Mouse (Mus musculus): ENCODE measurements around the gene 4430402I18Rik.
A peak's percentile ranks its signal among the peaks of the same experiment; 100 is the strongest.

The 4430402I18Rik gene

DNA sequence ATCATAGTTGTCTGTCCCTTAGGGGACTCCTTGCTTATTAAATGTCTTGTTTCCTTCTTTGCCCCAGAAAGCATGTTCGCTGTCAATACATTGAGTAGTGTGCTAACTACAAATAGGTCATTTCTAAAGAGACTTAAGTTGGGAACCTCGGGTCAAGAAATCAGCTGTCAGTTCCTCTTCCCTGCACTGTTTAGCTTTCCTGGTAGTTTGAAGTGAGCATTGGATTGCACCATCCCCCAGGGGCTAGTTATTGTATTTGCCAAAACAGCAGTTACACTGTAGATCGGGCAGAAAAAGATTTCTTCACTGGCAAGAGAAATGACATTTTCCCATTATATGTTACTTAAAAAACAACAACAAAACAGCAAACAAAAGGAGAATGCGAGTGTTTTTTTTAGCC lies 578 bp upstream of the 4430402I18Rik start:
- no peak for DNase-seq (ENCODE audit: low read depth, low spot score)

DNA sequence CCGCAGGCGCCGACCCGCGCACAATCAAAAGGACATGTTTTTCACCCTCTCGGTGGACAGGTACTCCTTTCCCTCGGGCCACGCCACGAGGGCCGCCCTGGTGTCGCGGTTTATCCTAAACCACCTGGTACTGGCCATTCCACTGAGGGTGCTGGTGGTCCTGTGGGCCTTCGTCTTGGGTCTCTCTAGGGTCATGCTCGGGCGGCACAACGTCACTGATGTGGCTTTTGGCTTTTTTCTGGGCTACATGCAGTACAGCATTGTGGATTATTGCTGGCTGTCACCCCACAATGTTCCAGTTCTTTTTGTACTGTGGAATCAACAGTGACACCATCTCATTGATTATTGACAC lies 3.1 kb downstream of the 4430402I18Rik start:
- no peak for DNase-seq (ENCODE audit: low read depth, low spot score)

DNA sequence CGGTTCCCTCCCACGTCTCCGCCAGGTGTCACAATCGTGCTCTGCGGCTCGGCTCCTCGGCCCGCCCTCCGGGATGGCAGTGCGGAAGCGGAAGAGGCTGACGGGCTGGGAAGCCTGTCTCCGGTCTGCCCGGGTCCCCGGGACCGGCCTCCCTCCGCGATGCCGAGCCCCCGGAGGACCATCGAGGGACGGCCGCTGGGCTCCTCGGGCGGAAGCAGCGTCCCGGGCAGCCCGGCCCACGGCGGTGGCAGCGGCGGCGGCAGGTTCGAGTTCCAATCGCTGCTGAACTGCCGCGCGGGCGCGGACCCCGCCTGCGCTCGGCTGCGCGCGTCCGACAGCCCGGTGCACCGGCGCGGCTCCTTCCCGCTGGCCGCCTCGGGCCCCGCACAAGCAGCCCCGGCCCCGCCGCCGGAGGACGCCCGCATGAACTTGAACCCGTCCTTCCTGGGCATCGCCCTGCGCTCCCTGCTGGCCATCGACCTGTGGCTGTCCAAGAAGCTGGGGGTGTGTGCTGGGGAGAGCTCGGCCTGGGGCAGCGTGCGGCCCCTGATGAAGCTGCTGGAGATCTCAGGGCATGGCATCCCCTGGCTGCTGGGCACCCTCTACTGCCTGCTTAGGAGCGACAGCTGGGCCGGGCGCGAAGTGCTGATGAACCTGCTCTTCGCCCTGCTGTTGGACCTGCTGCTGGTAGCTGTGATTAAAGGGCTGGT lies 3.6 kb downstream of the 4430402I18Rik start, which contains the start of gene Plpp6:
TSS of gene Plpp6 (plus strand) at position 112 of the 710 bp plus-strand sequence.
- peak; percentile 84 for DNase-seq (ENCODE audit: low read depth, low spot score)

- no peak for DNase-seq (ENCODE audit: low read depth, low spot score)
Observed at GRCm38 (mm10) chr19:28963513-28963841, 4.1 kb downstream of the 4430402I18Rik start.

DNA sequence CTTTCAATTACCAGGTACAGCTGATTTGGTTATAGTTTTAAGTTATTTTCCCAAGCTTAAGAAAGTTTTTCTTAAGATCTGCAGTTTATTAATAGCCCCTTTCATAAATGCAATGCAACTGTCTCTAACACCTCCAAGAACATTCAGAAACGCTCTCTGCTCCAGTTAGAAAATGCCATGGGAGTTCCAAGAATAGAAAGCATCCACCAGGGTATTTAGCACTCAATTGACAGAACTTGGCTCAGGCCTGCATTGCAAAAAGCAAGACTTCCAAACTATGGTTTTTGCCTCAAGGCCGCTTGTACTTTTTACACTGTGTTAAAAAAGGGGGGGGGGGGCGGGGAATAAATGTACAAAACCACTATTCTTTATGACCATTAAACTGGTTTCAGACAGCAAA lies 4.5 kb downstream of the 4430402I18Rik start:
- DNase-seq (ENCODE audit: low read depth, low spot score), result peak; percentile 6

DNA sequence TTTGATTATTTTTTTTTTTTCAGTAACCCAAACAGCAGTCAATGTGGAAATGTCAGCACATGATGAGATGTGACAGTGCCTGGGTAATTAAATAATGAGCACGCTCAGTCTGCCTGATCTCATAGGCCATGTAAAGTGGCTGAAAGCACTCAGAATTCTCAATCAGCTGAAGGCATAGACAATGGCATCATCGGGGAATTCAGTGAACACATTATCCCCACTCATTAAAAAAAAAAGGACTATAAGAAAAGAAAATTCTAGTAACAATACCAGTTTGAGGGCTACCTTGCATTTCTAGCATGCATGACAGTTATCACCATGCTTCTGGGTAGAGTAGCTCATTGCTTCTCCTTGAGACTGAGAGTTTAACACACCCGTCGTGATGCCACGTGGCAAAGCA lies 16.3 kb downstream of the 4430402I18Rik start:
- DNase-seq (ENCODE audit: low read depth, low spot score), result no peak

GRCm38 (mm10) chr19:28947311-28947710 lies 20.3 kb downstream of the 4430402I18Rik start:
- DNase-seq (ENCODE audit: low read depth, low spot score), result no peak

- DNase-seq (ENCODE audit: low read depth, low spot score), result no peak
Observed at GRCm38 (mm10) chr19:28946782-28947181, 20.8 kb downstream of the 4430402I18Rik start.

GRCm38 (mm10) chr19:28941271-28941670 lies 26.3 kb downstream of the 4430402I18Rik start:
- no peak for DNase-seq (ENCODE audit: low read depth, low spot score)

- DNase-seq (ENCODE audit: low read depth, low spot score), result no peak
Observed at GRCm38 (mm10) chr19:28940135-28940874, 27.3 kb downstream of the 4430402I18Rik start.

DNA sequence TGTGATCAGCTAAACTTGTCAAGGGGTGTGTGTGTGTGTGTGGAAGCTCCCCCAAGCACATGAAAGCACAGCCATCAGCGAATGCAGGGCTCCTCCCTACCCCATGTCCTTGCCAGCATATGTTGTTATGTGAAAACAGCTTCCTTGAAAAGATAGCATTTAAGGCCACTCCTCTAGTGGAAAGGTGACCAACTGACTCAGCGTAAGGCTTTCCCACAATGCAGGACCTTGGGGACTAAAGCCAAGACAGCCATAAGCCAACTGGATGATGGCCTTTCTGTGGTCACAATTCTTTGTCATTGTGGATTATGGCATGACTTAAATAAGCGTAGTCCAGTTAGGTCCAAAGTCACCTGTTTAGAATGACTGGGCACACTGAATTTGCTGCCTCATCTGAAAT lies 32.7 kb downstream of the 4430402I18Rik start:
- no peak for DNase-seq (ENCODE audit: low read depth, low spot score)

GRCm38 (mm10) chr19:28929034-28929433 lies 38.6 kb downstream of the 4430402I18Rik start:
- no peak for DNase-seq (ENCODE audit: low read depth, low spot score)

GRCm38 (mm10) chr19:28927396-28927795 lies 40.2 kb downstream of the 4430402I18Rik start:
- DNase-seq (ENCODE audit: low read depth, low spot score), result no peak

GRCm38 (mm10) chr19:28926366-28926765 lies 41.2 kb downstream of the 4430402I18Rik start:
- DNase-seq (ENCODE audit: low read depth, low spot score), result no peak

DNA sequence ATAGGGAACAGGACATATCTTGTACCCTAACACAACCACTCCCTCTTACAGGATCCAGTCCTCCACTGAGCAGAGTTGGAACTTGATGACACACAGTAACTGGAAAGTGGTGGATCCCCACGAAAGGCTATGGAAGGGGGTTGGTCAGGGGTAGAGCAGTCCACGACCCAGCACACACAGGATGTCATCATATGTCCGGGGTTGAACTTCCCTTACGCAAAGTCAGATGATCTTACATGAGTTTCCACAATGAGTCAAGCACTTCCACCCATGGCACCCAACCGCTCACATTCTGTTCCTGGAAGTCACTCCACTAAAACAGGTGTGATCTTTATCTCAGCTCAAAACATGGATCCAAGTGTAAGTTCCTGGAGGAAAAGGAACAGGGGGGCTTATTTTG lies 49.8 kb downstream of the 4430402I18Rik start:
- DNase-seq (ENCODE audit: low read depth, low spot score), result no peak

GRCm38 (mm10) chr19:28916492-28916891 lies 51.1 kb downstream of the 4430402I18Rik start:
- peak; percentile 13 for DNase-seq (ENCODE audit: low read depth, low spot score)

DNA sequence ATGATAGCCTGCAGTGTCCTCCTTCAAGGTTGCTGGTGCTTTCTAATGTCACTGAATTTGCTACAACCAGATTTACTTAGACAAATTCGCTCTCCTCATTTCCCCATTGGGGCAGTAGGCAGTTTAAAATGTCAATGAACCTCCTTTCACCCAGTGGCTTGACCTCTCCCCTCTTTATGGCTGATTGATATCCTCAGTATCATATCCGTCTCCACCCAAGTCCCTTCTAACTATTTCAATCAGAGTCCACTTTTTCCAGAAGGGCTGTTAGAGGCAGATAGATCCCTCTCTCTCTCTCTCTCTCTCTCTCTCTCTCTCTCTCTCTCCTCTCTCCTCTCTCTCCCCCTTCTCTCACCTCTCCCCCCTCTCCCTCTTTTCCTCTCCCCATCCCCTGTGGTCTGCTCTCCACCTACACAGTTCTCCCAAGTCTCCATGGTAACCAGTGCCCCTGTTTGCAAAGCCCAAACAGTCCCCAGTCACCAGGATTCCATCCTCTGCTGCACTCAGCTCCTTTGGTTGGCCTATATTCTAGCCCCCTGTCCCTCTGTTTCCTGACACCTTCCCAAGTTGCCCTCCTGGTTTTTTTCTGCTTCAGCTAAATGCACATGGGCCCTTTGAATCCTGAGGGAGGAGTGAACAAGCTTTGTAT lies 51.9 kb downstream of the 4430402I18Rik start:
- peak; percentile 33 for DNase-seq (ENCODE audit: low read depth, low spot score)

GRCm38 (mm10) chr19:28914598-28914997 lies 53.0 kb downstream of the 4430402I18Rik start:
- DNase-seq (ENCODE audit: low read depth, low spot score), result no peak

- no peak for DNase-seq (ENCODE audit: low read depth, low spot score)
Observed at GRCm38 (mm10) chr19:28908693-28909092, 58.9 kb downstream of the 4430402I18Rik start.

- no peak for DNase-seq (ENCODE audit: low read depth, low spot score)
Observed at GRCm38 (mm10) chr19:28908186-28908585, 59.4 kb downstream of the 4430402I18Rik start.

DNA sequence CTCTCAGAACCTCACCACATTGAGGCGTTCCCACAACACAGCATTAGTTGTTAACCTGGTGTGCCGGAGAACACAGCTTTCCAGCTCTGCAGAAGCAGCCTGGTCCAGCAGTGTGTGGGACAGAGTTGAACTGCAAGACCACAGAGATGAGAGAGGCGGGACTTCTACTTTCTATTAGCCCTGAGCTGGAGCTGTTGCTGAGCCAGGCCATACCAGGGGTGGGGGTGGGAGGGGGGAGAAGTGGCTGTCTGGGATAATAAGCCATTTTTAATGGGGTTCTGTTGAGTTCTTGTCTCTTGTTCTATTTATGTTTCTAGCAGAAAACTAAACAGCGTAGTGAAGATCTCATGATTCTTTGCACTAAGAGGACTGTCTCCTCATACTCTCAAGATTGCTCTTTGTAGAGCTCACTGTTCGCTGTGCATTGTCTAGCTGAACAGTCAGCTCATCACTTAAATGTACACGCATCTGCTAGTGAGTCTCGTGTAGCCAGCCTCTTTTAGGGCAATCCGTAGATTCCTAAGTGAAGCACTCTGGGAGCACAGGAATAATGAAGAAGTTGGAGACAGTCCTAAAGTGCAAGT lies 64.0 kb downstream of the 4430402I18Rik start:
- DNase-seq (ENCODE audit: low read depth, low spot score), result no peak

DNA sequence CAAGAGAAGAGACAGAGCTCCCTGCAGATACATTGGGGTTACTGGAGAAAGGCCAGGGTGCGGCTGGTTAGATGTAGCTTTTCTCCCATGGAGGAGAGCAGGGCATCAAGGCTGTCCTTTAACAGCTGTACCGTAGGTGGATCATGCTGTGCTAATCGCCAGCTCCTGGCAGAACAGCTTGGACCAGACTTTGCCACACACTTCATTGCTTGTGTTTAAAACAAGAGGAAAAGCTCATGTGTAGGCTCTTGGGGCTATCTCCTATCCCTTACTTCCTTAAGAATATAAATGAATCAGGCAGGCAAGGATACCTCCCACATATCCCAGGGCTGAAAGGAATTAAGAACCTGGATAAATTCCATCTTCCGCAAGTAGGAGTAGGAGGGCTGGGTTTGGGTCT lies 64.8 kb downstream of the 4430402I18Rik start:
- no peak for DNase-seq (ENCODE audit: low read depth, low spot score)

All from R1 (cell line).